Mouse (Mus musculus) lung, embryonic 16.5 days (tissue): ENCODE results near the gene Pdia4. TPM values are rescaled to one million over a fixed set of nuclear protein-coding genes. Genes with fewer than 3 reads are reported as not detected.

Experiments used
- ATAC-seq: fragments of 200-750 bp; cut with Nextera tagmentation; 2 replicates; pipeline ENCODE4 v1.8.0; 2017; ENCODE audit warnings: low read depth, mild to moderate bottlenecking, moderate library complexity
- H3K27ac ChIP-seq: fragments of 300-500 bp; sonication (generic); 2 replicates; pipeline ENCODE4 v1.5.1; 2014; ENCODE audit warnings: mild to moderate bottlenecking, control low read depth, low read length
- H3K27me3 ChIP-seq: fragments of 300-500 bp; sonication (generic); 2 replicates; pipeline ENCODE4 v1.6.1; 2014; ENCODE audit warnings: low read depth, low read length, mixed read lengths; ENCODE audit not compliant: control insufficient read depth, insufficient read depth
- H3K36me3 ChIP-seq: fragments of 300-500 bp; sonication (generic); 2 replicates; pipeline ENCODE4 v1.6.1; 2014; ENCODE audit warnings: low read length; ENCODE audit not compliant: control insufficient read depth, insufficient read depth
- H3K4me1 ChIP-seq: fragments of 300-500 bp; sonication (generic); replicated peaks from 2 replicates; pipeline ENCODE4 v1.6.1; 2014; ENCODE audit warnings: low read length, mixed read lengths; ENCODE audit not compliant: control insufficient read depth, insufficient read depth
- H3K4me2 ChIP-seq: fragments of 300-500 bp; sonication (generic); 2 replicates; pipeline ENCODE4 v1.6.1; 2014; ENCODE audit warnings: low read depth, low read length, control low read depth
- H3K4me3 ChIP-seq: fragments of 300-500 bp; sonication (generic); 2 replicates; pipeline ENCODE4 v1.5.1; 2014; ENCODE audit warnings: mild to moderate bottlenecking, low read length, control low read depth
- H3K9ac ChIP-seq: fragments of 300-500 bp; sonication (generic); 2 replicates; pipeline ENCODE4 v1.6.1; 2014; ENCODE audit warnings: low read length, control low read depth
- H3K9me3 ChIP-seq: fragments of 300-500 bp; sonication (generic); 2 replicates; pipeline ENCODE4 v1.6.1; 2016; ENCODE audit warnings: low read length; ENCODE audit not compliant: control insufficient read depth
- WGBS: fragments of 180-500 bp; shearing (Covaris S2); extraction: QIAGEN DNeasy Blood & Tissue Kit; methylation state at CpG from one replicate; pipeline ENCODE4 v1.1.7; 2014; 5-methylcytosine and 5-hydroxymethylcytosine counted together
- polyA plus RNA-seq: library from polyadenylated mRNA; unstranded; fragments of >200 nt; fragmentation: Nextera tagmentation; extraction: Ambion mirVana; gene quantifications from 2 replicates; pipeline ENCODE4 v1.2.1, GENCODE M21; 2015

Gene Pdia4
- polyA plus RNA-seq, 1 experiment from 2014 or later = 362 TPM

DNA sequence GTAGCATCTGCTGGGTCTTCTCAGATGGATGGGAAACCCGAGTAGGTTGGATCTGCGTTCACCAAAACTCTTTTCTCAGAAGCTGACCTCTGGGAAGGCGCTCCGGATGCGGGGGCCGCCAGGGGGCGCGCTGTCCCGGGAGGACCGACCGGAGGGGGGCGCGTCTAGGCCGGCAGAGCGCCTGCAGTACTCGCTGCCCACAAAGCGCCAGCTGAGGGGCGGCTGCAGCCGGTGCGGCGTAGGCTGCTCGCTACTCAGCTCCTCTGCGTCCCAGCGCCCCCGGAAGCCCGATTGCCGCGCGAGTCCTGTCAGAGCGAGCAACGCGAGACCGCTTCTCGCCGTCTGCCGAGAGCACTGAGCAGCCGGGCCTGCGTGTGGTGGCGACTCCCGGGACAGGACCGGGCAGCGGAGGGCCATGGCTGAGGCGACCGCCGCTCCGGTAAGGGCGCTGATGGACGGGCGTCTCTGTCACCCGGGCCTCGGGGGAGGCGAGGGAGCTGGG lies 22.3 kb upstream of the Pdia4 start, which contains the start of gene Zfp398:
Gene Zfp398, plus strand, starts transcription at position 180 of the 502 bp plus-strand sequence.
- peak within 1 kb of the TSS; percentile 96 for H3K4me3 ChIP-seq
- H3K27me3 ChIP-seq = no peaks in the 10 kb centered on the region
- H3K27ac ChIP-seq = peak within 1 kb of the TSS; percentile 96
- H3K9ac ChIP-seq = peak within 1 kb of the TSS; percentile 97
- H3K36me3 ChIP-seq = peaks cover 4% of the 10 kb centered on the region
- peaks cover 11% of the 10 kb centered on the region for H3K4me1 ChIP-seq
- H3K9me3 ChIP-seq = no peaks in the 10 kb centered on the region
- WGBS = under 1% methylated on average over 50 of the region's 52 CpGs
- H3K4me2 ChIP-seq = peak within 1 kb of the TSS; percentile 62
- ATAC-seq = peak; percentile 97

DNA sequence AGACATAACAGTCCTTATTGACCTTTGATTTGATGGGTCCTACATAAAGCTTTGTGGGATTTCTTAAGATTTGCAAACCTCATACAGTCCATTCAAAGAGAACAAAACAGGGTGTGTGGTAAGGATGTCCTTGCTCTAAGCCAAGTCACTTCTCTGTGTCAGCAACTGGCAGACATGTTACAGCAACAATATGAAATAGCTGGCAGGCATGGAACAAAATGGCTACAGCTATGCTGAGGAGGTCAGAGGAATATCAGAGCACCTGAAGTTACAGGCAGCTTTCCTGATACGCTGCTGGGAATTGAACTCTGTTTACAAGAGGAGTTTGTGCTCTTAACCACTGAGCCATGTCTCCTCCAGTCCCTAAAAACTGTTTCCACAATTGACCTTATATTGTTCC lies 19.0 kb upstream of the Pdia4 start:
- ATAC-seq = no peak
- Histone ChIP-seq H3K4me3 (no peak overlapping the region), H3K4me2 (no peak overlapping the region), H3K36me3 (no peaks in the 10 kb centered on the region), H3K9me3 (no peaks in the 10 kb centered on the region), H3K27me3 (no peaks in the 10 kb centered on the region), H3K27ac (no peak overlapping the region), H3K4me1 (peaks cover 6% of the 10 kb centered on the region), H3K9ac (no peak overlapping the region)
- WGBS = 93% methylated on average over 1 of the region's 1 CpGs

DNA sequence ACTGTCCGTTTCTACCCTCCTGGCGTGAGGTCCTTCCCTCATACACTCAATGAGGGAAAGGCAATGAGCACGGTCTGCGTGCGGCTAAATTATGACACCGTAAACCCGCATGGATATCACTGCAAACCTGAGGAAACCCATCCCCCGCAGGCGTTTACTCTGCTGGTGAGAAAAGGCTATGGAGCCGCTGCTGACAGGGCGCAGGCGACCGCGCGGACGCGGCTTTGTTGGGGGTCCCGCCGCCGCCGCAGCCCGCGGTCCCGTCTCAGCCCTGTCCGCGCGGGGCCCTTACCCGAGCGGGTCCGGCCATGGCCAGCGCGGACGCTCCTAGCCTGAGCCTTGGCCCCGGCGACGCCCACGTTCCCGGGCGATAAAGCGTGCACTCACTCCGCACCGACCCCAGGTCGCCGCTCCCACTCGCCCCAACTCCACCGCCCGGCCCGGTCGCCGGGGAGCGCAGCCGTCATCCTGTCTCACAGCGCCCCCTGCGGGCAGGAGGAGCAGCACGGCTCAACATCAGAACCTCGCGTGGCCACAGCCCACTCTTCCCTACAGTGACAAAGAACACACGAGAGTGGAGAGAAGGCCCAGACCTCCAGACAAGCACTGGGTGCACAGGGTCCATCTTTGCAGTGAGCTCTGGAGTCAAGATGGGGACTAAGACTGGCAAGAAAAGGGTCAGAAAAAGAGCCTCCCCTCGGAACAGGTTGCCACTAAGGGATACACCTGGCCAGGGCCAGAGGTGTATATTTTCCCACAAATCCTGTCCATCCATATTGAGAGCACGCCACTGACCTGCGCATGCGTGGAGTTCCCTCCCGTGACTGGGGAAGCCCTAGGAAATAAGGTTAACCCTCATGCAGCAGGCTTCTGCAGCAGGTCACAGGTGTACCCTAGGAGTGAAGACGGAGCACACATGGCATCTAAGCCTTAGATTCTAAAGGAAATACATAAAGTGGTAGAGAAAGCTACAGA lies 17.2 kb upstream of the Pdia4 start, which contains the start of gene Zfp786:
Gene Zfp786, minus strand, starts transcription at position 764 of the 975 bp plus-strand sequence.
- WGBS = 1% methylated on average over 54 of the region's 64 CpGs
- Histone ChIP-seq H3K27me3 (no peaks in the 10 kb centered on the region), H3K9ac (peak within 1 kb of the TSS; percentile 86), H3K36me3 (no peaks in the 10 kb centered on the region), H3K27ac (peak within 1 kb of the TSS; percentile 38; the same call in 1 of the 2 replicates), H3K4me2 (peak within 1 kb of the TSS; percentile 57), H3K4me3 (peak within 1 kb of the TSS; percentile 65), H3K9me3 (no peaks in the 10 kb centered on the region), H3K4me1 (0 out of 2 replicates have a peak, but pooled peaks cover 3% of the 10 kb centered on the region)
- ATAC-seq = peak; percentile 94

DNA sequence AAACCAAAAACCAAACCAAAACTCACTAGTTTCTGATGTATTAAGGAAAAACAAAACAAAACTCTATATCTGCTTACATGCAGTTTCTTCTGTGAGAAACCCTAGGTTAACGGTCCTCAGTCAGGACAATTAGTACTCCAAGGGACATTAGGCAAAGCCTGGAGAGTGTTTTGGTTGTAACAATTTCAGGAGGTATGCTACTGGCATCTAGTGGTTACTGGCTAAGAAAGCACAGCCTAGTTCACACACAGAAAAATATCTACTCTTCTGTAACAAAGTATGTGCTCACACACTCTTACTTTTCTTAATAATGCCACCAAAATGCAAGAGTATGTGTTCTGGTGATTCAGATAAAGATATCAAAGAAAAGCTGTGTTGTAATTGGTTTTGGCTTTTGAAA lies 15.7 kb upstream of the Pdia4 start:
- 31% methylated on average over 1 of the region's 1 CpGs for WGBS
- Histone ChIP-seq H3K4me3 (no peak overlapping the region), H3K4me2 (no peak overlapping the region)

DNA sequence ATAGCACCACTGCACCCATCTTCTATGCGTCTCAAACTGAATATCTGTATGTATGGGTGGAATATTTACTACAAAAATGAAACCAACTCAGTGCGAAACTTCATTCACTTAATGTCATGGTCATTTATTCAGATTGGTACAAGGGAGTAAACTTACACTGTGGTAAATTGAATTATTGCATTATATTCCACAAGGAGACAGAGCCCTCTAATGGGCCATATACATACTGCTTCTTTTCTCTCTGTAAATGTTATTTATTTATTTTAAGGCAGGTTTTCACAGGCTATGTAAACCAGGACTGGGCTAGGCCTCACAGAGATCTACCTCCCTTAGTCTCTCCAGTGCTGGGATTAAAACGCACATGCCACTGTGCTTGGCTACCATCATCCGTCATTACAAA lies 14.2 kb upstream of the Pdia4 start:
- Histone ChIP-seq H3K27ac (no peak overlapping the region), H3K9ac (no peak overlapping the region), H3K4me1 (0 out of 2 replicates have a peak, but pooled peaks cover 3% of the 10 kb centered on the region), H3K36me3 (no peaks in the 10 kb centered on the region), H3K27me3 (no peaks in the 10 kb centered on the region), H3K9me3 (no peaks in the 10 kb centered on the region), H3K4me2 (no peak overlapping the region), H3K4me3 (no peak overlapping the region)
- no peak for ATAC-seq
- 88% methylated on average over 4 of the region's 4 CpGs for WGBS

More for the DNA sequence above, 15.7 kb upstream of the Pdia4 start:
- Histone ChIP-seq H3K9ac (no peak overlapping the region), H3K27me3 (no peaks in the 10 kb centered on the region), H3K36me3 (no peaks in the 10 kb centered on the region), H3K9me3 (no peaks in the 10 kb centered on the region), H3K27ac (no peak overlapping the region), H3K4me1 (0 out of 2 replicates have a peak, but pooled peaks cover 3% of the 10 kb centered on the region)
- ATAC-seq = peak; percentile 42; the same call in 1 of the 2 replicates

DNA sequence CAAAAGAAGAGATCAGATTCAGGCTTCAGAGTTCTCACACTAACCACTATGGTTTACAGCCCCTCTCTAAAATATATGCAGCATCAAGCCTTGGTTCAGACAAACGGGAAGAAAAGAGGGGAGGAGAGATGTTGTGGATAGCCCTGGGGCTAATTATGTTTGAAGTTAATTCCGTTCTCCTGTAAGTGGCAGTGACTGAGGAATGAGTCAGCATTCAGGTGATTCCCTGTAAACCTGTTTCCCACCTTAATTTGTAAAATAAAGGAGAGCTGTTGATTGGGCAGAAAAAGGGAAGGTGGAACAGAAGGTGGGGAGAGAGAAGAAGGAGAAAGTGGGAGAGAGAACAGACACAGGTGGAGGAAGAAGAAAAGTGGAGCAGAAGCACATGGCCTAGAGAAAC lies 11.0 kb upstream of the Pdia4 start:
- H3K9ac ChIP-seq = no peak overlapping the region
- no peak overlapping the region for H3K4me2 ChIP-seq
- no peaks in the 10 kb centered on the region for H3K27me3 ChIP-seq
- H3K36me3 ChIP-seq = peaks cover 11% of the 10 kb centered on the region
- no peak overlapping the region for H3K4me3 ChIP-seq
- H3K9me3 ChIP-seq = no peaks in the 10 kb centered on the region
- 72% methylated on average over 2 of the region's 2 CpGs for WGBS
- H3K27ac ChIP-seq = no peak overlapping the region
- no peak for ATAC-seq
- H3K4me1 ChIP-seq = no peaks in the 10 kb centered on the region

DNA sequence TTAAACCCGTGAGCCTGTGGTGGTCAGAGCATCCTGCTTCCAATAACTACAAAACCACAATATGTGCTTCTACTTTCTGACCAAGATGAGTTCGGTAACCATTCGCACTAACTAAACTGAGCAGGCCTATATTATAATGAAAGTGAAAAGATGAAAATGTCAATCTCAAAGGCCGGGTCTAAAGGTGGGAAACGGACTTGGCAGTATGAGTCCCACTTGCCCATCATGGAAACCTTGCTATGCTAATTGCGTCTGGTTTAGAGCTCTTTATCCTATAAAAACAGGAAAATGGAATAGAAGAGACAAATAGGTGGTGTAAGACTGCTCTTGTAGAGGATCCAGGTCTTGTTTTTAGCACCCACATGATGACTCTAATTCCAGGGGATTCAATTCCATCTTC lies 8.5 kb upstream of the Pdia4 start:
- 92% methylated on average over 6 of the region's 6 CpGs for WGBS
- ATAC-seq = no peak

DNA sequence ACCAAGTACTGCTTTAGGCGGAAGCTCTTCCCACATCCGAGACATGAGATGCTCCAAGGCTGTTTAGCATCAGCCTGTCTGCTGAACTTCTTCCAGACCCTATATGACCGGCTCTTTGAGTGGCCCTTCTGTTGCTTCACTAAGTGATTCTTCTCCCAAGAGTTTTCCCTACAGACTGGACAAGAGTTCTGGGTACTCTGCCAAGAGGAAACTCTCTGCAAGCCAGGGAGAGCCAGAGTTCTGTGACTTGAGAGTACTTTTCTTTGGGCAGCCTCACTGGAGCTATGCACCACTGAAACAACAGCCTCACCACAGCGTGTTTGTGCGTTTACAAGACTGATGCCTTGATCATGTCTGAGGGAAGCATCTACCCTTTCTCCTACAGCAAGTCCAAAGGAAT lies 8.0 kb upstream of the Pdia4 start:
- Histone ChIP-seq H3K4me2 (no peak overlapping the region), H3K9ac (no peak overlapping the region), H3K27me3 (no peaks in the 10 kb centered on the region), H3K36me3 (peaks cover 11% of the 10 kb centered on the region), H3K9me3 (no peaks in the 10 kb centered on the region), H3K27ac (no peak overlapping the region), H3K4me1 (no peaks in the 10 kb centered on the region), H3K4me3 (no peak overlapping the region)
- no peak for ATAC-seq
- WGBS = 87% methylated on average over 5 of the region's 5 CpGs

More for the DNA sequence above, 8.5 kb upstream of the Pdia4 start:
- Histone ChIP-seq H3K36me3 (peaks cover 11% of the 10 kb centered on the region), H3K4me2 (no peak overlapping the region), H3K4me1 (no peaks in the 10 kb centered on the region), H3K27ac (no peak overlapping the region), H3K27me3 (no peaks in the 10 kb centered on the region), H3K9ac (no peak overlapping the region), H3K4me3 (no peak overlapping the region), H3K9me3 (no peaks in the 10 kb centered on the region)

DNA sequence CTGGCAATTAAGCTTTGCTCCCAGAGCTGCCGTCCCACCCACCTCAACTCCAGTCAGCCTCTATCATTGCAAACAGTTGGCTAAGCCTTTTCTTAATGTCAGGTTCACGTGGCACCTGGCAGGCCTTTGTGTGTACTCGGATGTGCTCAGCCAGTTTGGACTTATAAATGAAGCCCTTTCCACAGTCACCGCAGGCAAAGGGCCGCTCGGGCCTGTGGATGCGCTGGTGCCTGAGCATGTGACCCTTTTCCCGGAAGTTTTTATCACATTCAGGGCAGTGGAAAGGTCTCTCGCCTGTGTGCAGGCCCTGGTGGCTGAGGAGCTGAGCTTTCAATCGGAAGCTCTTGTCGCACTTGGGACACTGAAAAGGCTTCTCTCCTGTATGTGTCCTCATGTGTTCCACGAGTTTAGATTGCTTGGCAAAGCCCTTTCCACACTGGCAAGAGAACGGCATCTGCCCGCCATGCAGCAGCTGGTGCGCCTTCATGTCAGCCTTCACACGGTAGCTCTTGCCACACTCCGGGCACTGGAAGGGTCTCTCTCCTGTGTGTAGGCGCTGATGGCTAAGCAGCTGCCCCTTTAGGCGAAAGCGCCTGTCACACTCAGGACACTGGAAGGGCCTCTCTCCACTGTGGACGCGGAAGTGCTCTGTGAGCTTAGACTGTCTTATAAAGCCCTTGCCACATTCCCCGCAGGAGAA lies 6.5 kb upstream of the Pdia4 start:
- no peak overlapping the region for H3K27ac ChIP-seq
- H3K9me3 ChIP-seq = no peaks in the 10 kb centered on the region
- peaks cover 11% of the 10 kb centered on the region for H3K36me3 ChIP-seq
- 89% methylated on average over 23 of the region's 23 CpGs for WGBS
- no peak for ATAC-seq
- H3K4me1 ChIP-seq = no peaks in the 10 kb centered on the region
- H3K9ac ChIP-seq = no peak overlapping the region; the same call in 1 of the 2 replicates
- no peak overlapping the region for H3K4me3 ChIP-seq
- H3K4me2 ChIP-seq = no peak overlapping the region
- H3K27me3 ChIP-seq = no peaks in the 10 kb centered on the region
